Mouse (Mus musculus): ENCODE measurements around the gene Mtif3.
A peak's percentile ranks its signal among the peaks of the same experiment; 100 is the strongest.

Mtif3 gene

DNA sequence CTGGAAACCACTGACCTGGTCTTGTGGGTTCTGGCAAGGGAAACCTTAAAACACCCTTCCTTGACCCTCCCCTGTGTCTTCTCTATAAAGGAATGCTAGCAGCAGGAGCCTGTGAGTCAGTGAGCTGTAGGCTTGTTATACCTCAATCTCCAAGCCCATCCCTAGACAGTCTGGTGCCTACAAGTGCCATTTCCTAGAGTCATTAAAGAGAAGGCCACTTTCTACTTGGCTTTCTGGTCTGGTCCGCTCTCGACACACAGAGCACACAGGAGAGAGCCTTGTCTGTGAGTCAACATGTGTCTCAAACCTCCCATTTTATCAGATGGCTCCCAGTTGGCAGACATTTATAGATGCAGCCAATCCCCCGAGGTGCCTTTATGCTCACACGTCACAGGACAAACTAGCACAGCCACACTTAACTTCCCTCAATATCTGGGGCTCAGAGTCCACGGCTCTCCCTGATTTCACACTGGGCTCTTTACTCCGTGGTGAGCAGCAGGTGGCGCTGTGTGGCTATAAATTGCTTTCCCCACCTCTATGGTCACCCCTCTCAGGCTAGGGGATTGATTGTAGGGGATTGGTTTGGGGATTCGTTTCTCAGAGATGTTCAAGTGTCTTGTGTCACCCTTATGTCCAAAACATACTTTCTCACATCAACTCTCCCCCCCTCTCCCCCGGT lies 49.4 kb downstream of the Mtif3 start:
- DNase-seq: peak; percentile 55

DNA sequence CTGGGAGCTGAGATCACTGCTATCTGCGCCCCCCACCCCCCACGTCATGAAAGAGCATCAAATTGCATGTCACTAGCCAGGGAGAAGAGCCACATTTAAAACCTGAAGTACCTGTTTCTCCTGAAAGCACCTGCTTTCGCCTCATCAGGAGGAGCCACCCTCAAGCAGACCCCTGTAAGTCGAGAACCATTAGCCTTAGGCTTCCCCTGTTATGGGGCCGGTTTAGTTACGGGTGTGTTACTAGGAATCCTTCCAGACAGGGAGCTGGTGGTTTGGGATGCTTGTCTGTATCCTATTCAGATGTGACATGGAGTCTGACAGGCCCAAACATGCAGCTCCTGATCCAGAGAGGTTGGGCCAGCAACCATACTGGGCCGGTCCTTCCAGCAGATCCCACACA lies 50.2 kb downstream of the Mtif3 start:
- DNase-seq: no peak

DNA sequence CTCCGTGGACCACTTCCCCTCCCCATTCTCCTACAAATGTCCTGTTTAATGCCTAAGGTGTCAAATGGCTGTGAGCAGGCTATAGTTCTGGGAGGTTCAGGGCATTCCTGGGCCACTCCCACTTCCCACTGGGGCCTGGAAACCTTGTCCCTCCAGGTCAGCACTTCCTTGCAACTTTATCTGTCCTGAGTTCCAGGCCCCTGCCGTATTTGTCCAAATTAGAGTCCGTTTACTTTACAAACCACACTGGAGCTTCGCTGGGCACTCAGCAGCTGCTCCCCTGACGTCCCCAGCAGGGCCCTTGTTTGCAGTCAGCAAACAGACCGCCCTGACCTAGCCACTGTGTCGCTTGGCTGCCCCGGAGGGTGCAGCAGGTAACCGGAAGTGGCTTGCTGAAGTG lies 51.4 kb downstream of the Mtif3 start:
- no peak for DNase-seq

DNA sequence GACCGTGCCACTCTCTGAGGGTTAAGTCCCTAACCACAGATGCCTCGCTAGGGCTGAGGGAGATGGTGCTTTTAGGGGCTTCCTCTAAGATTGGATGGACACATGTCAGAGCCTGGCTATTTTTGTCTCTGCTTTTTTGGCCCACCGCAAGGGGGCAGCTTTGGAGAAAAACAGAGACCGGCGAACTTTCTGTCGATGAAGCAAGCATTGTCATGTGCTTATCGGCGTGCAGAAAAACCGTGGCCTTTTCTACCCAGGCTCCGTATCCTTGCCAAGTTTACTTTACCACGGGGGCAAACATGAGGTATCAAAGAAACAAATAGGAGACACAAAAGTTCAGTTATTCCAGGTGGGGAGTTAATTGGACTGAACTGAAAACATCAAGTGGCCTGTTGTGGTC lies 55.0 kb downstream of the Mtif3 start:
- DNase-seq: no peak

DNA sequence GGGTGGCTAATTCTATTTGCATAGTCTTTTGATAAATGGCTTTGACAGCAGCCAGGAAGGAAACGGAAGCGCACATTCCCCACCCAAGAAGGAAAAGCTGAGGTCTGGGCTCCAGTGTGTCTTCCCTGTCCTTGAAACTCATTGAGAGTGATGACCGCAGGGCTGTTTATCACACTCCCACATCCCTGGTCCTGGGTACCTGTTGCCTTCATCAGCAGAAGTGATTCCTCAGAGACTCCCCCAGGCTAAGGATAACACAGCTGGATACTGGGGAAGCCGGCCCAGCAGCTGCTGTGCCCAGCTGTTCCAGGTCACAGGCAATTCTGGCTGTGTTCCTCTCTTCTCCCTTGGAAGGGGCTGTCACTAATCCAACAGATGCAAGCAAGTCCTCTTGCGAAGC lies 56.1 kb downstream of the Mtif3 start:
- no peak for DNase-seq

DNA sequence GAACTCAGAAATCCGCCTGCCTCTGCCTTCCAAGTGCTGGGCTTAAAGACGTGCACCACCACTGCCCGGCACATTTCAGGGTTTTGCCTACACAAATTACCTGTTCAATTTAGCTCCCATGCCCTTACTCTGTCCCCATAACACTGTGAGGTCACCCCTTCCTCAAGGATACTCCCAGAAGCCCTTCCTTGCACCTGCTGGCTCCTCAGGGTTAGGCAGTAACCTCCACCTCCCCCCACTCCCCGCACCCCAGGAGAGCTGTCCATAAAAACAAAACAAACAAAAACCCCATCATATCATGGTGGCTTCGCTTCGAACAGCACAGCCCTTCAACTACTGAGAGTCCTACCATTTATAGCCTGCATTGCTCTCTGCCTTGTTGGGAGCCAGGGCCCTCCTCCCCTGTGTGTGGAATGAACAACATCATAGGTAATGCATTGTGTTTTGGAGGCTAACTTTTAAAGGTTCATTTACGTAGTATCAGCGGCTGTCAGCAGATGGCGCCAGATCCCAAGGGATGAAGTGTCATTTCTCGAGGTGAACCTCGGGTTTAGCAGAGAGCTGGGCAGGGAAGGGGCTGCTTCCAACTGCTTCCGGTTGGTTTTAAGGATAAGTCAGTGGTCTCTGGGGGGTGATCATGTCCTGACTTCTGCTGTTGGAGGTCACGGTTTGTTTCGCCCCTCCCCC lies 58.0 kb downstream of the Mtif3 start:
- peak; percentile 70 for DNase-seq

DNA sequence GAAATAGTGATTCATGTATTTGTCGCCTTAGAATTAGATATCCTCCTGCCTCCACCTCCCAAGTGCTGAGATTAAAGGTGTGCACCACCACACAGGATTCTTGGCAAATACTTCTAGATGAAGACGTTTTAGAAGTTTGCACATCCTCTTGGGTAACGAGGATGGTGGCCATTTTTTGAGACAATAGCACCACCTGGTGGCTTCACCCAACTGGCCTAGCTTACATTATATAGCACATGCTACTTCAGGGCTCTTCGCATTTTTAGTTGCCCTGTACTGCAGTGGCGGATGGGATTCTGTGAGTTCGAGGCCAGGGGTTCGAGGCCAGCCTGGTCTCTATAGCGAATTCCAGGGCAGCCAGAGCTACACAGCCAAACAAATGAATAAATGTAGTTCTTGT lies 59.2 kb downstream of the Mtif3 start:
- peak; percentile 73 for DNase-seq
